Mouse (Mus musculus): ENCODE results near the gene Stard3nl.
"Not testable (repeated sequence)": the region's sequence is repeated elsewhere in the genome, so short reads cannot be mapped to it uniquely, and the experiment has no call there.

Gene Stard3nl

GRCm38 (mm10) chr13:19385226-19385625, 10.4 kb downstream of the Stard3nl start:
- DNase-seq (ENCODE audit: low read depth): no peak

GRCm38 (mm10) chr13:19381112-19381828, 14.3 kb downstream of the Stard3nl start:
- DNase-seq (ENCODE audit: low read depth): no peak

- DNase-seq (ENCODE audit: low read depth): no peak
Measured at GRCm38 (mm10) chr13:19379313-19379712, 16.3 kb downstream of the Stard3nl start.

- DNase-seq (ENCODE audit: low read depth): no peak
Measured at GRCm38 (mm10) chr13:19372133-19372729, 23.4 kb downstream of the Stard3nl start.

GRCm38 (mm10) chr13:19368817-19369216, 26.8 kb downstream of the Stard3nl start:
- no peak for DNase-seq (ENCODE audit: low read depth)

GRCm38 (mm10) chr13:19367536-19367935, 28.1 kb downstream of the Stard3nl start:
- DNase-seq (ENCODE audit: low read depth): no peak

GRCm38 (mm10) chr13:19366866-19367265, 28.7 kb downstream of the Stard3nl start:
- DNase-seq (ENCODE audit: low read depth): no peak

- peak; percentile 79 for DNase-seq (ENCODE audit: low read depth)
Measured at GRCm38 (mm10) chr13:19365596-19365995, 30.0 kb downstream of the Stard3nl start.

GRCm38 (mm10) chr13:19364245-19364772, 31.3 kb downstream of the Stard3nl start:
- DNase-seq (ENCODE audit: low read depth): peak; percentile 77

- DNase-seq (ENCODE audit: low read depth): no peak
Measured at GRCm38 (mm10) chr13:19362358-19362757, 33.2 kb downstream of the Stard3nl start.

- DNase-seq (ENCODE audit: low read depth): no peak
Measured at GRCm38 (mm10) chr13:19358027-19358426, 37.6 kb downstream of the Stard3nl start.

- no peak for DNase-seq (ENCODE audit: low read depth)
Measured at GRCm38 (mm10) chr13:19357301-19357700, 38.3 kb downstream of the Stard3nl start.

- no peak for DNase-seq (ENCODE audit: low read depth)
Measured at GRCm38 (mm10) chr13:19356720-19357119, 38.9 kb downstream of the Stard3nl start.

GRCm38 (mm10) chr13:19356120-19356519, 39.5 kb downstream of the Stard3nl start:
- no peak for DNase-seq (ENCODE audit: low read depth)

- DNase-seq (ENCODE audit: low read depth): no peak
Measured at GRCm38 (mm10) chr13:19352795-19353194, 42.8 kb downstream of the Stard3nl start.

- not testable (repeated sequence) for DNase-seq (ENCODE audit: low read depth)
Measured at GRCm38 (mm10) chr13:19340356-19340755, 55.2 kb downstream of the Stard3nl start.

GRCm38 (mm10) chr13:19336310-19336709, 59.3 kb downstream of the Stard3nl start:
- DNase-seq (ENCODE audit: low read depth): not testable (repeated sequence)
